Mouse (Mus musculus) heart, embryonic 15.5 days (tissue): ENCODE measurements around the gene Scp2. TPM values are rescaled to one million over a fixed set of nuclear protein-coding genes. Genes with fewer than 3 reads are reported as not detected.
"Not testable (repeated sequence)": the region's sequence is repeated elsewhere in the genome, so short reads cannot be mapped to it uniquely, and the experiment has no call there.

Experiments
- ATAC-seq: fragments of 200-750 bp; cut with Nextera tagmentation; replicated peaks from 2 replicates; pipeline ENCODE4 v1.8.0; 2017; ENCODE audit warnings: low read depth, moderate TSS enrichment; ENCODE audit not compliant: insufficient number of reproducible peaks, insufficient read depth, low FRiP score
- H3K27ac ChIP-seq: fragments of 300-500 bp; sonication (generic); 2 replicates; pipeline ENCODE4 v1.5.1; 2015; ENCODE audit warnings: mild to moderate bottlenecking, inconsistent platforms
- H3K27me3 ChIP-seq: fragments of 300-500 bp; sonication (generic); 2 replicates; pipeline ENCODE4 v1.6.1; 2015; ENCODE audit warnings: inconsistent platforms
- H3K36me3 ChIP-seq: fragments of 300-500 bp; sonication (generic); 2 replicates; pipeline ENCODE4 v1.6.1; 2015; ENCODE audit warnings: mild to moderate bottlenecking, inconsistent platforms
- H3K4me1 ChIP-seq: fragments of 300-500 bp; sonication (generic); replicated peaks from 2 replicates; pipeline ENCODE4 v1.6.1; 2015; ENCODE audit warnings: inconsistent platforms
- H3K4me2 ChIP-seq: fragments of 300-500 bp; sonication (generic); 2 replicates; pipeline ENCODE4 v1.6.1; 2015; ENCODE audit warnings: inconsistent platforms, mild to moderate bottlenecking, moderate library complexity
- H3K4me3 ChIP-seq: fragments of 300-500 bp; sonication (generic); 2 replicates; pipeline ENCODE4 v1.5.1; 2015; ENCODE audit warnings: mild to moderate bottlenecking, inconsistent platforms
- H3K9ac ChIP-seq: fragments of 300-500 bp; sonication (generic); 2 replicates; pipeline ENCODE4 v1.6.1; 2015; ENCODE audit warnings: mild to moderate bottlenecking, inconsistent platforms
- H3K9me3 ChIP-seq: fragments of 300-500 bp; sonication (generic); replicated peaks from 2 replicates; pipeline ENCODE4 v1.6.1; 2016; ENCODE audit warnings: inconsistent platforms
- WGBS: fragments of 180-500 bp; shearing (Covaris S2); methylation state at CpG from one replicate; pipeline ENCODE4 v1.1.7; 2015; ENCODE audit warnings: mixed read lengths; 5-methylcytosine and 5-hydroxymethylcytosine counted together
- polyA plus RNA-seq: library from polyadenylated mRNA; unstranded; fragments of >200 nt; fragmentation: Nextera tagmentation; extraction: Ambion mirVana; gene quantifications from 2 replicates; pipeline ENCODE4 v1.2.1, GENCODE M21; 2015

Gene Scp2
- polyA plus RNA-seq, 1 experiment from 2014 or later, result 171 TPM

DNA sequence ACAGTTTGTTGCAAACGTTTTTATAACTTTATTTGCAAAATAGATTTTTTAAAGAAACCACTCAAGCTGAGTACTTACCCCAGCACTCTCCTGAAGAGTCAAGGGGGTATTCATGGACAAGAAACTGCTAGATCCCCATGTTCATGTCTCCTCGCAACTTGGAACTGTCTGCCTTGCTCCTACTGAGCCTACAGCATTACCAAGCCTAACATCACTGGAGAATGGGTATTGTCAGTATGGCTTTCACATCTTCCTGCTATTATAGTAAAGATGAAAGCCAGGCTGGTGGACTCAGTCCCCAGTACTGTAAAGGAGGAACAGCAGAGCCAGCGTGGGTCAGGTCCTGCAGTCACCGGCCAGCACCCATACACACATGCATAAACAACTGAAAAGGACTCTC, 48.5 kb downstream of the Scp2 start, which contains the start of gene Podn:
Podn (minus strand) TSS at position 101 of the 400 bp plus-strand sequence.
- H3K36me3 ChIP-seq, result peaks cover 3% of the 10 kb centered on the region
- H3K9me3 ChIP-seq, result no peaks in the 10 kb centered on the region
- ATAC-seq, result no peak
- H3K27ac ChIP-seq, result no peak within 1 kb of the TSS
- H3K4me3 ChIP-seq, result no peak within 1 kb of the TSS
- no peak within 1 kb of the TSS for H3K4me2 ChIP-seq
- no peaks in the 10 kb centered on the region for H3K27me3 ChIP-seq
- H3K9ac ChIP-seq, result no peak within 1 kb of the TSS
- WGBS, result 78% methylated on average over 4 of the region's 4 CpGs
- no peaks in the 10 kb centered on the region for H3K4me1 ChIP-seq

- Histone ChIP-seq H3K27ac (no peak overlapping the region), H3K4me3 (no peak overlapping the region), H3K4me1 (no peaks in the 10 kb centered on the region), H3K36me3 (no peaks in the 10 kb centered on the region; the same call in 1 of the 2 replicates), H3K9me3 (no peaks in the 10 kb centered on the region), H3K27me3 (no peaks in the 10 kb centered on the region), H3K4me2 (no peak overlapping the region), H3K9ac (no peak overlapping the region)
- WGBS, result 80% methylated on average over 6 of the region's 6 CpGs
- ATAC-seq, result no peak
These were observed 51.9 kb downstream of the Scp2 start for GRCm38 (mm10) chr4:108092741-108093397.

- Histone ChIP-seq H3K4me3 (no peak overlapping the region), H3K9ac (no peak overlapping the region), H3K27me3 (no peaks in the 10 kb centered on the region), H3K9me3 (no peaks in the 10 kb centered on the region; the same call in 1 of the 2 replicates), H3K27ac (no peak overlapping the region), H3K4me2 (no peak overlapping the region), H3K36me3 (no peaks in the 10 kb centered on the region; the same call in 1 of the 2 replicates), H3K4me1 (no peaks in the 10 kb centered on the region)
- WGBS, result 88% methylated on average over 2 of the region's 2 CpGs
- ATAC-seq, result no peak
These were observed 60.8 kb downstream of the Scp2 start for GRCm38 (mm10) chr4:108083993-108084392.

- WGBS, result 81% methylated on average over 6 of the region's 6 CpGs
- Histone ChIP-seq H3K9me3 (no peaks in the 10 kb centered on the region; the same call in 1 of the 2 replicates), H3K4me1 (no peaks in the 10 kb centered on the region), H3K9ac (no peak overlapping the region), H3K4me2 (no peak overlapping the region), H3K27ac (no peak overlapping the region), H3K4me3 (no peak overlapping the region), H3K27me3 (no peaks in the 10 kb centered on the region), H3K36me3 (no peaks in the 10 kb centered on the region; the same call in 1 of the 2 replicates)
- no peak for ATAC-seq
These were observed 61.6 kb downstream of the Scp2 start for GRCm38 (mm10) chr4:108083032-108083735.

DNA sequence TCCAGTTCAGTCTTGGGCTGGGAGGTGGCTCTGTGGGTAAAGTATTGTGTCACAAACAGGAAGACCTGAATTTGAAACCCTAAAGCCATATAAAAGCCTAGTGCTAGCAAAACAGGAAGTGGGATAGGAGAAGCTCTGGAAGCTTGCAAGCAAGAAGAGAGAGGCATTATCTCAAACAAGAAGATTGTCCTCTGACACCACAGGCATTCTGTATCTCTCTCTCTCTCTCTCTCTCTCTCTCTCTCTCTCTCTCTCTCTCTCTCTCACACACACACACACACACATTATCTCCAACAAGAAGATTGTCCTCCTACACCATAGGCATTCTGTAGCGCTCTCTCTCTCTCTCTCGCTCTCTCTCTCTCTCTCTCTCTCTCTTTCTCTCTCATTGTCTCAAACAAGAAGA, 62.4 kb downstream of the Scp2 start:
- no peaks in the 10 kb centered on the region; the same call in 1 of the 2 replicates for H3K36me3 ChIP-seq
- no peaks in the 10 kb centered on the region; the same call in 1 of the 2 replicates for H3K9me3 ChIP-seq
- H3K27me3 ChIP-seq, result no peaks in the 10 kb centered on the region
- H3K9ac ChIP-seq, result no peak overlapping the region
- no peak overlapping the region for H3K27ac ChIP-seq
- WGBS, result 79% methylated on average over 2 of the region's 2 CpGs
- H3K4me3 ChIP-seq, result no peak overlapping the region
- H3K4me1 ChIP-seq, result no peaks in the 10 kb centered on the region
- no peak for ATAC-seq
- no peak overlapping the region for H3K4me2 ChIP-seq

DNA sequence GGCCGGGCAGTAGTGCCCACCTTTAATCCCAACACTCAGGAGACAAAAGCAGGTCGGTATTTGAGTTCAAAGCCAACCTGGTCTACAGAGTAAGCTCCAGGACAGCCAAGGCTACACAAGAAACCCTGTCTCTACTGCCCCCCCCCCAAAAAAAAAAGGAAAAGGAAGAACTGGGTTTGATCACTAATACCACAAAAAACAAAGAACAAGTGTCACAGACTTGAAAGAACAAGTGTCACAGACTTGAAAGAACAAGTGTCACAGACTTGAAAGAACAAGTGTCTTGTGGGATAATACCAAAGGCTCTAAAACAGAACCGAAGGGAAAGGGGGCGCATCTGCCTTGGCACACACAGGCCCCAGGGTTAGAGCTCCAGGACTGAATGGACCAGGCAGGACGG, 63.9 kb downstream of the Scp2 start:
- no peaks in the 10 kb centered on the region for H3K27me3 ChIP-seq
- H3K27ac ChIP-seq, result no peak overlapping the region
- H3K9me3 ChIP-seq, result no peaks in the 10 kb centered on the region; the same call in 1 of the 2 replicates
- H3K4me1 ChIP-seq, result no peaks in the 10 kb centered on the region
- H3K4me3 ChIP-seq, result no peak overlapping the region
- H3K36me3 ChIP-seq, result no peaks in the 10 kb centered on the region; the same call in 1 of the 2 replicates
- H3K4me2 ChIP-seq, result no peak overlapping the region
- H3K9ac ChIP-seq, result no peak overlapping the region
- WGBS, result 70% methylated on average over 5 of the region's 5 CpGs
- no peak for ATAC-seq

GRCm38 (mm10) chr4:108079762-108080161, 65.0 kb downstream of the Scp2 start:
- Histone ChIP-seq H3K27ac (no peak overlapping the region), H3K4me2 (no peak overlapping the region)
- 74% methylated on average over 2 of the region's 2 CpGs for WGBS

GRCm38 (mm10) chr4:108079191-108079590, 65.6 kb downstream of the Scp2 start:
- H3K4me3 ChIP-seq, H3K36me3 ChIP-seq, H3K9me3 ChIP-seq, H3K4me1 ChIP-seq, ATAC-seq, H3K27ac ChIP-seq, H3K9ac ChIP-seq, H3K4me2 ChIP-seq, H3K27me3 ChIP-seq: not testable (repeated sequence)
- 81% methylated on average over 15 of the region's 15 CpGs for WGBS

More at GRCm38 (mm10) chr4:108079762-108080161, 65.0 kb downstream of the Scp2 start:
- ATAC-seq, result no peak
- no peak overlapping the region for H3K4me3 ChIP-seq
- H3K36me3 ChIP-seq, result no peaks in the 10 kb centered on the region; the same call in 1 of the 2 replicates
- H3K9ac ChIP-seq, result no peak overlapping the region
- H3K4me1 ChIP-seq, result no peaks in the 10 kb centered on the region
- H3K9me3 ChIP-seq, result no peaks in the 10 kb centered on the region
- no peaks in the 10 kb centered on the region for H3K27me3 ChIP-seq

- no peaks in the 10 kb centered on the region for H3K4me1 ChIP-seq
- ATAC-seq, result no peak
- H3K4me3 ChIP-seq, result no peak overlapping the region
- no peak overlapping the region for H3K4me2 ChIP-seq
- no peak overlapping the region for H3K9ac ChIP-seq
- H3K27ac ChIP-seq, result no peak overlapping the region
- H3K27me3 ChIP-seq, result no peaks in the 10 kb centered on the region
- H3K9me3 ChIP-seq, result no peaks in the 10 kb centered on the region
- H3K36me3 ChIP-seq, result no peaks in the 10 kb centered on the region
- WGBS, result 78% methylated on average over 3 of the region's 3 CpGs
These were observed 67.4 kb downstream of the Scp2 start for GRCm38 (mm10) chr4:108077224-108077955.

DNA sequence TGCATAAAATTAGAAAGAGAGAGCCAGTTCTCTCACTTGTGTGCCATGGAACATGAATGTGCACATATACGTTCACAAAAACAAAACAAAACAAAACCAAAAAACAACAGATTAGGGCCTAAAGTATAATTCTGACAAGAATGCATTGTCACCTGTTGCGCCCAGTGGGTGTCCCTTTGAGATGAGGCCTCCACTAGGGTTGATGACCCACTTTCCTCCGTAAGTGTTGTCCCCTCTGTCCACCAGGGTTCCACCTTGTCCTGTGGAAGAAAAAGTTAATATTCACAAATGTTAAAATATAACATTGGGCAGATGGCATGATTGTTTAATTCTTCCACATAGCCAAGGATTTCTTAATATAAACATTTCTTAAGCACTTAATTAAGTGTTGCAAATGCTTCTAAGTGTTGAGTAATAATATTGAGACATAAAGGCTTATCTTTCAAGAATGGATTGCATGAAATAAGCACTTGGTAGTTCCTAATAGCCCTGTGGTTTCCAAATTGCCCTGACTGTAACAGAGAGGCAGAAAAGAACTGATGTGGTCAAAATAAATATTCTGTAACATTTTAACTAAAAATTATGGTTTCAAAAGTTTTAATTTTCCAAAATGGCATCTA, 70.5 kb downstream of the Scp2 start:
- 83% methylated on average over 3 of the region's 3 CpGs for WGBS
- Histone ChIP-seq H3K27me3 (no peaks in the 10 kb centered on the region), H3K4me2 (no peak overlapping the region), H3K4me3 (no peak overlapping the region), H3K36me3 (no peaks in the 10 kb centered on the region), H3K9ac (no peak overlapping the region), H3K4me1 (peaks cover 14% of the 10 kb centered on the region), H3K27ac (no peak overlapping the region), H3K9me3 (no peaks in the 10 kb centered on the region)
- ATAC-seq, result no peak

- peaks cover 16% of the 10 kb centered on the region for H3K4me1 ChIP-seq
- no peaks in the 10 kb centered on the region for H3K27me3 ChIP-seq
- WGBS, result 88% methylated on average over 3 of the region's 3 CpGs
- no peak overlapping the region for H3K4me3 ChIP-seq
- no peaks in the 10 kb centered on the region for H3K36me3 ChIP-seq
- no peak for ATAC-seq
- H3K9ac ChIP-seq, result no peak overlapping the region
- no peak overlapping the region for H3K4me2 ChIP-seq
- H3K27ac ChIP-seq, result no peak overlapping the region
- H3K9me3 ChIP-seq, result no peaks in the 10 kb centered on the region
These were observed 72.7 kb downstream of the Scp2 start for GRCm38 (mm10) chr4:108072086-108072485.
